Mouse (Mus musculus): ENCODE data around the gene Usp21. TPM values are rescaled to one million over a fixed set of nuclear protein-coding genes. Genes with fewer than 3 reads are reported as not detected.
A peak's percentile ranks its signal among the peaks of the same experiment; 100 is the strongest.

The Usp21 gene
- polyA plus RNA-seq, 1 experiment from 2014 or later: 102 TPM

- Histone ChIP-seq H3K4me3 (peak overlapping the region; percentile 86; the same call in 1 of the 2 replicates), H3K36me3 (peaks cover 52% of the 10 kb centered on the region)
Measured at GRCm38 (mm10) chr1:171271622-171272021, 16.2 kb downstream of the Usp21 start.

GRCm38 (mm10) chr1:171271196-171271595 lies 16.6 kb downstream of the Usp21 start:
- Histone ChIP-seq H3K27me3 (ENCODE audit: low read depth, poor library complexity, severe bottlenecking) (no peaks in the 10 kb centered on the region), H3K4me1 (peaks cover 25% of the 10 kb centered on the region), H3K9me3 (replicated peaks) (no peaks in the 10 kb centered on the region), H3K27ac (replicated peaks) (0 out of 2 replicates have a peak overlapping the region, but pooled peaks have one; percentile 84), H3K36me3 (peaks cover 47% of the 10 kb centered on the region), H3K4me3 (peak overlapping the region; percentile 86)
- DNase-seq (ENCODE audit: low spot score): no peak
- 62% methylated on average over 9 of the region's 9 CpGs for WGBS

More at GRCm38 (mm10) chr1:171271622-171272021, 16.2 kb downstream of the Usp21 start:
- peaks cover 25% of the 10 kb centered on the region for H3K4me1 ChIP-seq
- 79% methylated on average over 10 of the region's 10 CpGs for WGBS
- H3K27ac ChIP-seq (replicated peaks): no peak overlapping the region
- no peaks in the 10 kb centered on the region for H3K9me3 ChIP-seq (replicated peaks)
- no peaks in the 10 kb centered on the region for H3K27me3 ChIP-seq (ENCODE audit: low read depth, poor library complexity, severe bottlenecking)
- no peak for DNase-seq (ENCODE audit: low spot score)

DNA sequence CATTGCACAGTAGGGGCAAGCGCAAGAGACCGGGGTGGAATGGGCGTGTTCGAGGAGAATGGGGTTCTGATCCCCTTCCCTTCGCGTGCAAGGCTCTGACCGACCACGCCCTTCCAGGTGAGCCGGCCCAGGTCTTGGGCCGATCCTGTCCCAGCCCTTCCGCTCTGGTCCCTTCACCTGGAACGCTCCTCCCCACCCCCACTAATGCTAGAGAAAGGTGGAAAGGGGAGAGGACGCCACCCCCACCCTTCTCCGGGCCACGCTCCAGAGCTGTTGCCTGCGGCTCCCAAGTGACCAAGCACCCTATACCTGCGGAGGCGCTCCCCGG lies 17.3 kb downstream of the Usp21 start:
- WGBS: under 1% methylated on average over 19 of the region's 19 CpGs

DNA sequence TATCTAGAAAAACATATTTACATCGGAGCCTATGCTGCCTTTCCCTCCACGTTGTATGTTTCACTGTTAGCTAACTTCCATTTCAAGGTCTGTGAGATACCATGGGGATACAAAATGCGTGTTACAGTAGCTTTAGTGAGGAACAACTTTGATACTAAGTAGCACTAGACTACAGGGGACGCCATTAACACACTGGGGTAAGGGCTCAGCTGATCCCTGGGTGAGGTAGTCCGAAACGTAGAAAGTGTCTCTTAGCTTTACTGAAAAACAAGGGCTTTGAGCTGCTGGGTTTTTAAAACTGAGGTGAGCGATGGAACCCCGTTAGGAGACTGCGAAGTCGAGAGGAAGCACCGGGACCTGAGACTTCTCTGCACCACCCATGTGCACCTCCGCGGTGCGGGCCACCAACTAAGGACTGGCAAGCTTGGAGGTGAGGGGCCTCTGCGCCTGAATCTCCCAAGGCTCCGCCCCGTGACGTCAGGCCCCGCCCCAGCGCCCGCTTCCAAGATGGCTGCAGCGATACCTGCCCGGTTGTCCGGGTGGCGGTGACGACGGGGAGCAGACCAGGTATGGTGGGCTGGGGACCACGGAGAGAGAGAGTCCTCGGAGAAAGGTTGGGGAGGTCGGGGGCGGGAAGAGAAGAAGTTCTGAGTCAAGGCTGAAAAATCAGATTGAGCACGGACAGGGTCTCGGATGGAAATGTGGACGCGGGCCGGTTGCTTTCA lies 17.8 kb downstream of the Usp21 start, which contains the start of gene B4galt3:
Gene B4galt3, plus strand, starts transcription at position 481 of the 725 bp plus-strand sequence.
- H3K4me1 ChIP-seq: peaks cover 25% of the 10 kb centered on the region
- H3K36me3 ChIP-seq: peaks cover 35% of the 10 kb centered on the region
- H3K27me3 ChIP-seq (ENCODE audit: low read depth, poor library complexity, severe bottlenecking): no peaks in the 10 kb centered on the region
- H3K27ac ChIP-seq (replicated peaks): peak within 1 kb of the TSS; percentile 84
- peak; percentile 94 for DNase-seq (ENCODE audit: low spot score)
- no peaks in the 10 kb centered on the region for H3K9me3 ChIP-seq (replicated peaks)
- 4% methylated on average over 36 of the region's 36 CpGs for WGBS
- peak within 1 kb of the TSS; percentile 86 for H3K4me3 ChIP-seq

More for the DNA sequence above, 17.3 kb downstream of the Usp21 start:
- no peak for DNase-seq (ENCODE audit: low spot score)
- H3K4me3 ChIP-seq: peak overlapping the region; percentile 86
- H3K9me3 ChIP-seq (replicated peaks): no peaks in the 10 kb centered on the region
- H3K27me3 ChIP-seq (ENCODE audit: low read depth, poor library complexity, severe bottlenecking): no peaks in the 10 kb centered on the region
- peaks cover 41% of the 10 kb centered on the region for H3K36me3 ChIP-seq
- H3K4me1 ChIP-seq: peaks cover 25% of the 10 kb centered on the region
- peak overlapping the region; percentile 84 for H3K27ac ChIP-seq (replicated peaks)

GRCm38 (mm10) chr1:171268341-171268740 lies 19.4 kb downstream of the Usp21 start:
- Histone ChIP-seq H3K27ac (replicated peaks) (no peak overlapping the region), H3K27me3 (ENCODE audit: low read depth, poor library complexity, severe bottlenecking) (no peaks in the 10 kb centered on the region), H3K4me1 (peaks cover 27% of the 10 kb centered on the region), H3K4me3 (no peak overlapping the region), H3K9me3 (replicated peaks) (no peaks in the 10 kb centered on the region), H3K36me3 (peaks cover 19% of the 10 kb centered on the region)
- no peak for DNase-seq (ENCODE audit: low spot score)
- 62% methylated on average over 1 of the region's 1 CpGs for WGBS

DNA sequence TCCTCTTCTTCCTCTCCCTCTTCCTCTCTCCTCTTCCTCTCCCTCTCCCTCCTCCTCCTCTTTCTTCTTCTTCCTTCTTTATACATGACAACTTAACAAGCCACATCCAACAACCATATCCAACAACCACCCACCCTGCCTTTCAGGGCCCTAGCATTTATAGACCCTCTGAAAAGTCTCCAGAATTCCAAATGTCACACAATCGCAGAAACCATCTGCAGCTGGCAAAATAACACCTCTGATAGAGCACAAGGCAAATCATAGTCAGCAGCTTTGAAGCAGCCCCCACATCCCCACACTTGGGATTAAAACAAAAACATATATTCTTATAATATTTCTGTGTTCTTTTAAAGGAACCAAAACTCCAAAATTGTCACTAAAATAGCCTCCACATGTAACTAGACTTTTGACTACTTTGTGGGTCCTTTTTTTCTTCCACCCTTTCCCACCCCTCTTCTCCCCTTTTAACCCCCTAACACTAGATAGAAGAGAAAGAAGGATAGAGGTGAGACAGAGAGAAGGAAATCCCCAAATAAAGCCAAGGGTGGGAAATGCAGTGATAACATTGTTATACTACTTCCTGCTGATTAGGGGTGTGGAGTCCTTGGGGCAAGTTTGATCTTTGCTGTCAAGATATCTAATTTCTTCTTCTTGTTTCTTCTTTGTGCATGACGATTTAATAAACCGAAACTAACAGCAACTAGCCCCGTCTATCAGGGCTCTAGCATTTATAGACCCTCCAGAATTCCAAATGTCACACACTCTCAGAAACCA lies 21.6 kb downstream of the Usp21 start:
- H3K9me3 ChIP-seq (replicated peaks): no peaks in the 10 kb centered on the region
- H3K27me3 ChIP-seq (ENCODE audit: low read depth, poor library complexity, severe bottlenecking): no peaks in the 10 kb centered on the region
- H3K4me3 ChIP-seq: no peak overlapping the region
- peaks cover 33% of the 10 kb centered on the region for H3K4me1 ChIP-seq
- H3K36me3 ChIP-seq: no peaks in the 10 kb centered on the region
- WGBS: 82% methylated on average over 4 of the region's 4 CpGs
- DNase-seq (ENCODE audit: low spot score): no peak
- H3K27ac ChIP-seq (replicated peaks): no peak overlapping the region

DNA sequence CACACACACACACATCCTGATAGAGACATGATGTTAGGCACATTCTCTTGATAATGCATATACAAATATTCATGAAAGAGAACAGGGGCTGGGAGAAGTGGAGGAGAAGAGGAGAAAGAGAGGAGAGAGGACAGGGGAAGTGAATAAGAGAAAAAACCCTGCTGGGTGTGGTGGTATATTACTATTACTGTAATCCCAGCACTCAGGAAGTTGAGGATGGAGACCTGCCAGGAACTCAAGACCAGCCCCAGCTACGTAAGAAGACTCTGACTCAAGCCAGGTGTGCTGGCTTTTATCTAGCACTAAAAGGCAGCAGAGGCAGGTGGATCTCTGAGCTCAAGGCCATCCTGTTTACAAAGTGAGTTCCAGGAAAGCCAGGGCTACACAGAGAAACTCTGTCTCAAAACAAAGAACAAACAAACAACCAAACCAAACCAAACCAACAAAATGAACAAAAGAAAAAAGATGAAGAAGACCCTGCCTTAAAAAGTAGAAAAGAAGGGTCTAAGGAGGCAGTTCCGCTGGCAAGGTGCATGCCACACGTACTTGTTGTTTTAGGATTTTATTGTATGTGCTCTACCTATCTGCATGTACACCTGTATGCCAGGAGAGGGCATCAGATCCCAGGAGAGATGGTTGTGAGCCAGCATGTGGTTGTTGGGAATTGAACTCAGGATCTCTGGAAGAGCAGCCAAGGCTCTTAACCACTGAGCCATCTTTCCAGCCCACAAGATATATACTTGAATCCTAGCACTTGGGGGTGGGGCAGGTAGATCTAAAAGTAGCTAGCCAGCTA lies 23.9 kb downstream of the Usp21 start:
- Histone ChIP-seq H3K4me3 (no peak overlapping the region), H3K27ac (replicated peaks) (peak overlapping the region; percentile 5; the same call in 1 of the 2 replicates), H3K27me3 (ENCODE audit: low read depth, poor library complexity, severe bottlenecking) (no peaks in the 10 kb centered on the region), H3K36me3 (peaks cover 4% of the 10 kb centered on the region), H3K4me1 (peaks cover 18% of the 10 kb centered on the region), H3K9me3 (replicated peaks) (no peaks in the 10 kb centered on the region)
- WGBS: 87% methylated on average over 3 of the region's 3 CpGs
- DNase-seq (ENCODE audit: low spot score): no peak

DNA sequence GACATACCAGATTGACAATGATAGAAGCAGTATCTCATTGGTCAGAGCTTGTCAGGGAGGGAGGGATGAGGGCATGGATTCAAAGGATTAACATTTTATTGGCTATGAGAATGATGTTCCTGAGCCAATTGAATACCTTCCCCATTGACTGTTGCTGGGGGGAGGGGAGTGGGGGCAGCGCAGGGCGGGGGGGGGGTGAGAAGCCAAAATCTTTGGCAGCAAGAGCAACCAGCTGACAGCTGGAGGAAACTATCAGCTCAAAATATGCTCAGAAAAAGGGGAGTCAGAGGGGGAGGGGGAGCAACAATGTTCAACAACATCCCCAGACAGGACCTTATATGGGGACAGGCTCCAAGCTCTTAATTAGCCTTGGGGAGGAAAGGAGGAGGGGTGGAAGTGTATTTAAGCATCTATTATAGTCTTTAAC lies 24.6 kb downstream of the Usp21 start:
- no peaks in the 10 kb centered on the region for H3K9me3 ChIP-seq (replicated peaks)
- no peaks in the 10 kb centered on the region for H3K27me3 ChIP-seq (ENCODE audit: low read depth, poor library complexity, severe bottlenecking)
- peaks cover 9% of the 10 kb centered on the region for H3K36me3 ChIP-seq
- H3K4me3 ChIP-seq: peak overlapping the region; percentile 44
- 5% methylated on average over 2 of the region's 2 CpGs for WGBS
- H3K4me1 ChIP-seq: peaks cover 21% of the 10 kb centered on the region
- peak overlapping the region; percentile 5; the same call in 1 of the 2 replicates for H3K27ac ChIP-seq (replicated peaks)
- DNase-seq (ENCODE audit: low spot score): peak; percentile 36

DNA sequence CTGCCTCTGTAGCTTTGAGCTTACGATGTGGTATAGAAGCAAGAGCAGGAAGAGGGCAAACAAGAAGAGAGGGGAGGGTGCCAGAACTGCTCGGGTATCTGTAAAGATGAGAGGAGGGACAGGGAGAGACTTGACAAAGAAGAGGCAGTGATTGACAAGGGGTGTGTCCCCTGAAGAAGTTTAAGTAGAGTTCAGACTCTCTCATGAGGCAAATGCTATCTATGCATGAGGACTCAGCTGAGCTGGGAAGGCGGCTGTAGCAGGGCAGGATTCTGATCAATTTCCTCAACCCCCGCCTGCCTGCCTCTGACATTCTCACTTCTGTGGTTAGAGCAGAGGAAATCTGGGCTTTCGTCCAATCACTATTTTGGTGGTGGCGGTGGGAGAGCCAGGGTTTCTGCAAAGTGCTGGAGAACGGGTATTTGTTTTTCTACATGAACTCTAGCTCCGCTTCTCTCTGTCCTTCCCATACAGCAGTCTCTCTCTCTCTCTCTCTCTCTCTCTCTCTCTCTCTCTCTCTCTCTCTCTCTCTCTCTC lies 25.1 kb downstream of the Usp21 start:
- Histone ChIP-seq H3K4me3 (peak overlapping the region; percentile 44), H3K36me3 (peaks cover 14% of the 10 kb centered on the region), H3K27ac (replicated peaks) (peak overlapping the region; percentile 72), H3K9me3 (replicated peaks) (no peaks in the 10 kb centered on the region), H3K4me1 (peaks cover 21% of the 10 kb centered on the region), H3K27me3 (ENCODE audit: low read depth, poor library complexity, severe bottlenecking) (no peaks in the 10 kb centered on the region)
- DNase-seq (ENCODE audit: low spot score): no peak
- WGBS: 12% methylated on average over 8 of the region's 8 CpGs

- peaks cover 24% of the 10 kb centered on the region for H3K36me3 ChIP-seq
- H3K27me3 ChIP-seq (ENCODE audit: low read depth, poor library complexity, severe bottlenecking): no peaks in the 10 kb centered on the region
- no peak for DNase-seq (ENCODE audit: low spot score)
- no peak overlapping the region for H3K27ac ChIP-seq (replicated peaks)
- WGBS: 91% methylated on average over 3 of the region's 3 CpGs
- peaks cover 21% of the 10 kb centered on the region for H3K4me1 ChIP-seq
- H3K4me3 ChIP-seq: no peak overlapping the region
- no peaks in the 10 kb centered on the region for H3K9me3 ChIP-seq (replicated peaks)
Measured at GRCm38 (mm10) chr1:171260316-171260715, 27.5 kb downstream of the Usp21 start.

DNA sequence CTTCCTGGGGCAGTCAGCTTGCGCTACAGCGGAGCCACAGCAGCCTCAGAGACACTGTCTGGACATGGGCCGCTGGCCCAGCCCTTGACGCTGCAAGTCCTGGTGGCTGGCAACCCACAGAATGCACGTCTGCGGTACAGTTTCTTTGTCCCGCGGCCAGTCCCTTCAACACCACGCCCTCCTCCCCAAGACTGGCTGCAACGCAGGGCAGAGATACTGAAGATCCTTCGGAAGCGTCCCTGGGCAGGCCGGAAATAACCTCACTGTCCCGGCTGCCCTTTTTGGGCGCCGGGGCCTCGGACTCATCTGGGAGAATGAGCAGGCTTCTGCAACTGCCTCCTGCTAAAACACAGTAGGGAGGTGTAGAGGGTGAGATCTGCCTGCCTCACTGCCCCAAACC lies 28.9 kb downstream of the Usp21 start:
- WGBS: 85% methylated on average over 17 of the region's 17 CpGs
- Histone ChIP-seq H3K36me3 (peaks cover 37% of the 10 kb centered on the region), H3K27ac (replicated peaks) (no peak overlapping the region), H3K4me3 (no peak overlapping the region), H3K9me3 (replicated peaks) (no peaks in the 10 kb centered on the region), H3K27me3 (ENCODE audit: low read depth, poor library complexity, severe bottlenecking) (no peaks in the 10 kb centered on the region), H3K4me1 (peaks cover 21% of the 10 kb centered on the region)
- no peak for DNase-seq (ENCODE audit: low spot score)

- H3K36me3 ChIP-seq: peaks cover 46% of the 10 kb centered on the region
- WGBS: 90% methylated on average over 9 of the region's 9 CpGs
- no peak overlapping the region for H3K27ac ChIP-seq (replicated peaks)
- H3K4me1 ChIP-seq: peaks cover 18% of the 10 kb centered on the region
- DNase-seq (ENCODE audit: low spot score): no peak
- H3K27me3 ChIP-seq (ENCODE audit: low read depth, poor library complexity, severe bottlenecking): no peaks in the 10 kb centered on the region
- no peak overlapping the region for H3K4me3 ChIP-seq
- H3K9me3 ChIP-seq (replicated peaks): no peaks in the 10 kb centered on the region
Measured at GRCm38 (mm10) chr1:171257781-171258180, 30.0 kb downstream of the Usp21 start.

Measured in midbrain, embryonic 10.5 days (tissue).